Mouse (Mus musculus): ENCODE data around the gene Tnfsf12. TPM values are rescaled to one million over a fixed set of nuclear protein-coding genes. Genes with fewer than 3 reads are reported as not detected.
A peak's percentile ranks its signal among the peaks of the same experiment; 100 is the strongest.

The Tnfsf12 gene
- total and polyA plus RNA-seq, 2 experiments from 2014 or later, result 4.5 to 6.2 TPM

- H3K27me3 ChIP-seq (ENCODE audit: insufficient read depth, low read length), result no peaks in the 10 kb centered on the region
- 68% methylated on average over 6 of the region's 6 CpGs for WGBS
- TF ChIP-seq CTCF (IDR thresholded peaks at IDR 0.05), result peak; percentile 11; the same call in 1 of the 2 replicates
- no peak for ATAC-seq (ENCODE audit: low FRiP score)
- H3K9me3 ChIP-seq (ENCODE audit: low read length), result no peaks in the 10 kb centered on the region
- H3K4me3 ChIP-seq (ENCODE audit: low read depth, low read length), result no peak overlapping the region
- H3K36me3 ChIP-seq (ENCODE audit: insufficient read depth, low read length), result no peaks in the 10 kb centered on the region
- DNase-seq (ENCODE audit: low spot score), result no peak
- H3K4me1 ChIP-seq (ENCODE audit: insufficient read depth, low read length), result no peaks in the 10 kb centered on the region
- H3K27ac ChIP-seq (ENCODE audit: low read depth, low read length), result no peak overlapping the region
- no peak overlapping the region for H3K9ac ChIP-seq (replicated peaks; ENCODE audit: low read length, poor library complexity, severe bottlenecking)
- no peak overlapping the region for H3K4me2 ChIP-seq (ENCODE audit: low read depth, low read length, poor library complexity, severe bottlenecking)
These were observed 23.8 kb upstream of the Tnfsf12 start for GRCm38 (mm10) chr11:69719423-69719822.

- Histone ChIP-seq H3K4me1 (ENCODE audit: insufficient read depth, low read length) (no peaks in the 10 kb centered on the region), H3K4me2 (ENCODE audit: low read depth, low read length, poor library complexity, severe bottlenecking) (0 out of 2 replicates have a peak overlapping the region, but pooled peaks have one; percentile 4), H3K9ac (replicated peaks; ENCODE audit: low read length, poor library complexity, severe bottlenecking) (no peak overlapping the region), H3K27me3 (ENCODE audit: insufficient read depth, low read length) (no peaks in the 10 kb centered on the region), H3K36me3 (ENCODE audit: insufficient read depth, low read length) (no peaks in the 10 kb centered on the region), H3K27ac (ENCODE audit: low read depth, low read length) (no peak overlapping the region), H3K4me3 (ENCODE audit: low read depth, low read length) (no peak overlapping the region), H3K9me3 (ENCODE audit: low read length) (no peaks in the 10 kb centered on the region)
- no peak for TF ChIP-seq CTCF (IDR thresholded peaks at IDR 0.05)
- ATAC-seq (ENCODE audit: low FRiP score) (no peak), DNase-seq (ENCODE audit: low spot score) (no peak)
- WGBS, result 27% methylated on average over 15 of the region's 15 CpGs
These were observed 23.0 kb upstream of the Tnfsf12 start for GRCm38 (mm10) chr11:69718661-69719060.

- no peaks in the 10 kb centered on the region for H3K27me3 ChIP-seq (ENCODE audit: insufficient read depth, low read length)
- no peak overlapping the region for H3K4me3 ChIP-seq (ENCODE audit: low read depth, low read length)
- H3K4me2 ChIP-seq (ENCODE audit: low read depth, low read length, poor library complexity, severe bottlenecking), result no peak overlapping the region
- no peak overlapping the region for H3K27ac ChIP-seq (ENCODE audit: low read depth, low read length)
- DNase-seq (ENCODE audit: low spot score) (no peak), ATAC-seq (ENCODE audit: low FRiP score) (no peak)
- no peak for TF ChIP-seq CTCF (IDR thresholded peaks at IDR 0.05)
- H3K9me3 ChIP-seq (ENCODE audit: low read length), result no peaks in the 10 kb centered on the region
- 74% methylated on average over 4 of the region's 4 CpGs for WGBS
- H3K9ac ChIP-seq (replicated peaks; ENCODE audit: low read length, poor library complexity, severe bottlenecking), result no peak overlapping the region
- no peaks in the 10 kb centered on the region for H3K36me3 ChIP-seq (ENCODE audit: insufficient read depth, low read length)
- no peaks in the 10 kb centered on the region for H3K4me1 ChIP-seq (ENCODE audit: insufficient read depth, low read length)
These were observed 21.3 kb upstream of the Tnfsf12 start for GRCm38 (mm10) chr11:69716953-69717352.

- Histone ChIP-seq H3K27ac (ENCODE audit: low read depth, low read length) (no peak overlapping the region), H3K4me2 (ENCODE audit: low read depth, low read length, poor library complexity, severe bottlenecking) (no peak overlapping the region), H3K9me3 (ENCODE audit: low read length) (no peaks in the 10 kb centered on the region), H3K36me3 (ENCODE audit: insufficient read depth, low read length) (no peaks in the 10 kb centered on the region), H3K4me3 (ENCODE audit: low read depth, low read length) (no peak overlapping the region), H3K27me3 (ENCODE audit: insufficient read depth, low read length) (no peaks in the 10 kb centered on the region), H3K9ac (replicated peaks; ENCODE audit: low read length, poor library complexity, severe bottlenecking) (no peak overlapping the region), H3K4me1 (ENCODE audit: insufficient read depth, low read length) (no peaks in the 10 kb centered on the region)
- 14% methylated on average over 5 of the region's 5 CpGs for WGBS
- no peak for TF ChIP-seq CTCF (IDR thresholded peaks at IDR 0.05)
- ATAC-seq (ENCODE audit: low FRiP score), result no peak
- DNase-seq (ENCODE audit: low spot score), result no peak
These were observed 20.3 kb upstream of the Tnfsf12 start for GRCm38 (mm10) chr11:69715929-69716328.

- peak; percentile 61 for TF ChIP-seq CTCF (IDR thresholded peaks at IDR 0.05)
- no peak overlapping the region for H3K27ac ChIP-seq (ENCODE audit: low read depth, low read length)
- 60% methylated on average over 9 of the region's 9 CpGs for WGBS
- DNase-seq (ENCODE audit: low spot score), result no peak
- no peak overlapping the region for H3K9ac ChIP-seq (replicated peaks; ENCODE audit: low read length, poor library complexity, severe bottlenecking)
- no peaks in the 10 kb centered on the region for H3K36me3 ChIP-seq (ENCODE audit: insufficient read depth, low read length)
- H3K4me2 ChIP-seq (ENCODE audit: low read depth, low read length, poor library complexity, severe bottlenecking), result no peak overlapping the region
- H3K27me3 ChIP-seq (ENCODE audit: insufficient read depth, low read length), result no peaks in the 10 kb centered on the region
- no peaks in the 10 kb centered on the region for H3K4me1 ChIP-seq (ENCODE audit: insufficient read depth, low read length)
- H3K9me3 ChIP-seq (ENCODE audit: low read length), result no peaks in the 10 kb centered on the region
- no peak for ATAC-seq (ENCODE audit: low FRiP score)
- H3K4me3 ChIP-seq (ENCODE audit: low read depth, low read length), result no peak overlapping the region
These were observed 19.8 kb upstream of the Tnfsf12 start for GRCm38 (mm10) chr11:69715482-69715881.

- no peaks in the 10 kb centered on the region for H3K27me3 ChIP-seq (ENCODE audit: insufficient read depth, low read length)
- no peak overlapping the region for H3K27ac ChIP-seq (ENCODE audit: low read depth, low read length)
- H3K4me1 ChIP-seq (ENCODE audit: insufficient read depth, low read length), result 0 out of 2 replicates have a peak, but pooled peaks cover 2% of the 10 kb centered on the region
- DNase-seq (ENCODE audit: low spot score) (no peak), ATAC-seq (ENCODE audit: low FRiP score) (no peak)
- H3K4me3 ChIP-seq (ENCODE audit: low read depth, low read length), result no peak overlapping the region
- no peak for TF ChIP-seq CTCF (IDR thresholded peaks at IDR 0.05)
- H3K9me3 ChIP-seq (ENCODE audit: low read length), result no peaks in the 10 kb centered on the region
- H3K4me2 ChIP-seq (ENCODE audit: low read depth, low read length, poor library complexity, severe bottlenecking), result no peak overlapping the region
- WGBS, result 72% methylated on average over 18 of the region's 18 CpGs
- no peaks in the 10 kb centered on the region for H3K36me3 ChIP-seq (ENCODE audit: insufficient read depth, low read length)
- no peak overlapping the region for H3K9ac ChIP-seq (replicated peaks; ENCODE audit: low read length, poor library complexity, severe bottlenecking)
These were observed 19.1 kb upstream of the Tnfsf12 start for GRCm38 (mm10) chr11:69714636-69715329.

All from midbrain, postnatal 0 days (tissue).